Mouse (Mus musculus) layer of hippocampus, adult 9-10 months (tissue): ENCODE measurements around the gene Fbxw7.

ENCODE experiments used
- DNase-seq: peaks from one replicate; pipeline ENCODE4 v3.0.0; 2022; ENCODE audit warnings: low spot score

Gene Fbxw7

DNA sequence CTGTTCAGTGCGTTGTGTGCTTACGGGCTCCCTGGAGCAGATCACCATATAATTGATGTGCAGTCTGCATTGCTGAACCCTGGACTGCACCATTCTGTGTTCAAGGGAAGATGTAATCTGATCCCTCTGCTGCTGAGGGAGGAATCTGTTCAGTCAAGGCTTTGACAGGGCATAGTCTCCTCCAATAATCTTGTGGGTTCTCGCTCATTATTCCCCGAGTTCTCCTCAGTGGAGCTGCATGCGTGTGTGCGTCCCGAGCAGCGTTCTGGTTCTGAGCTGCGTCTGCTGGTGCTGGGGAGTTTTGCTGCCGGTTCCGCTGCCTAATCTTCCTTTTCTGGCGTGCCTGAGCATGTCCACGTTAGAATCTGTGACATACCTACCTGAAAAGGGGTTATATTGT, 137.1 kb downstream of the Fbxw7 start:
- peak; percentile 69 for DNase-seq

DNA sequence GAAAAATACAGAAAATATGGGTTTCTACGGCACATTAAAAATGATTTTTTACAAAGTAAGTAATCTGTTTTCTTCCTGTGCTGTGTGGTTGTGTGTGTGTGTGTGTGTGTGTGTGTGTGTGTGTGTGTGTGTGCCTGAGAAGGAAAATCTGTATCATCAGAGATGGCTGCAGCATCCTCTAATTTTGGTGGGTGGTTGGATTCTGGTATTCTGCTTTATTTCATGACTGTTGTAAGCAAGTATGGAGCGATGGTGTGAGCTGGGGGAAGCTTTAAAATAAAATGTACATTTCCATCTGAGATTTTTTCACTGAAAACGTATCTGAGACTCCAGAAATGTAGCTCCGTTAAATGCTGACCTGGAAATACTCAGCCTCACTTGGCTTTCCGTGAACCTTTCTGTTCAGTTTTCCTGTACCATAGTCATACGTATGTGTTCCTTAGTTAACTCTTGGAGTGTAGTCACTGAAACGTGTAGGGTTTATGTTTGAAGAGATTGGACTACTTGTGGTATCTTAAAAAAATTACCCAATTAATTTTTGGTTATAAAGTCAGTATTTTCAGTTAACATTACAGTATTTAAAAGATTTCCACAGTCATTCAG, 137.6 kb downstream of the Fbxw7 start:
- DNase-seq: no peak

DNA sequence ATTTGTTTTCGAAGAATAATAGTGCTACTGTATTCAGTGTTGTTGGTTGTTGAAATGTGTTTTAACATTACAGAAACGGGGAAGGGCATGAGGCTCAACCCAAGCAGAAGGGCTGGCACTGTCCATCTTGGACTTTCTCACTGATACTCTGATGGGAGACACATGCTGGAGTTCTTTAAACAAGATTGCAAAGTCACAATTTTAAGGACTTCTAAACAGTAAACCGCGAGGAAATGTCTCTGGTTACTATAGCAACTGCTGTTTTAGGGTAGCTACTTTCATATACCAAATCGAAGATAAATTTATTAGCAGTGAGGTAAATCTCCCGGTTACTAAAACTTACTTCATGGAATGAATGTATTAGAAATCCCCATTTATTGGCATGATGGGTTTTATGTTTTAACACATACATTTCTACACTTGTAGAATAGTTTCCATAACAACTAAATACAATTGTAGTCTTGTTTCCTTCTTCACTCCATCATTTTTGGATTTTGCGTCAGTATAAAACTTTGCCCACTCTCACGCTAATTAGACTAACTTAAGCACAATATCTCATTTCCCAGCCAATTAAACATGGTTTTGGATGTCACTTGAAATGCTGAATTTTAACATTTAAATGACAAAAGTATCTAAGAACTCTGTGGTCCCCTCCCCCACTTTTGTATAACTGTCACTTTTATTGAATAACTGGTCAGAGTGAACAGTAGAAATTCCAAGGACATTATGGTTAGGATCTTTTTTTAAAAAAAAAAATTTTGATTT, 140.1 kb downstream of the Fbxw7 start:
- DNase-seq: no peak

DNA sequence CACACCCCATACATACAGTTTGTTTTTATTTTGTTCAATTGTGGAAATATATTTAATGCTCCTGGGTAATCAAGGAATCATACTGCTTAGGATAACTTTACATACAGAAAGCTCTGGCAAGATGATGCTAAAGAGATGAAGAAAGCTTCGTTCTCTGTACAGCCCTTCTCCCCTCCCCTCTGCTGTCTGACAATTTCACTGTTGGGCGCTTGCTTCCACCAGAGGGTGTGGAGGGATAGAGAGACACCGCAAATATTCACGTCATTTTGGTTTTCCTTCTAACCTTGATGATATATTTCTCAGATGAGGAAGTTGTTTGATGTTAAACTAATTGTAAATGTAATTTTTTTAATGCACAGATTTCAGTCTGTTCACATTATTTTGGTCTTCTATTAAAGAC, 140.8 kb downstream of the Fbxw7 start:
- DNase-seq: no peak

DNA sequence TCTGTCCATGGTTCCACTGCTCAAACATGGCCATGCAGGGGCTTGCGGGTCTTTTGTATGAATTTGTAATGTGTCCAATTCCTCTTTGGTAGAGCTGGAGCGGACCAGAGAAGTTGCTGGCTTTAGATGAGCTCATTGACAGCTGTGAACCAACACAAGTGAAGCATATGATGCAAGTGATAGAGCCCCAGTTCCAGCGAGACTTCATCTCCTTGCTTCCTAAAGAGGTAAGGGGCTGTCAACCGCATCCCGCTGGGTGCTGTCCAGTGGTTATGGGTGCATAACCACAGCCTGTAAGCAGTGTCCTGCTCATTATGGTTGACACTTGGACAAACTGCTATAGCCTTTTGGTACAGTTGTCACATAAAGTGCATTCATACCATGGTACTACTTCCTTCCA, 150.1 kb downstream of the Fbxw7 start:
- no peak for DNase-seq

DNA sequence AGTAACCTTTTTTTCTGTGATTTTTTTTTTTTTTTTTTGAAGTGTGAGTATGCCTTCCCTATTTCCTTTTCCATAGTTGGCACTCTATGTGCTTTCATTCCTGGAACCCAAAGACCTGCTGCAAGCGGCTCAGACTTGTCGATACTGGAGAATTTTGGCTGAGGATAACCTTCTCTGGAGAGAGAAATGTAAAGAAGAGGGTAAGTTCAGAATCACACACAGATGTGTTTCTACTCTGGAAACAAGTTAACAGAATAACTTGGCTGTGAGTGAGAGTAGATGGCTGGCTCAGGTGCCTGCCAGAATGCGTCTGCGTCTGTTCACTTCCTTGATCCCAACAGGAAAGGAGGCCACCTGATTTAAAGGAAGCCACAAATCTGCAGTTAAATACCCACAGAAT, 152.3 kb downstream of the Fbxw7 start:
- DNase-seq: no peak

DNA sequence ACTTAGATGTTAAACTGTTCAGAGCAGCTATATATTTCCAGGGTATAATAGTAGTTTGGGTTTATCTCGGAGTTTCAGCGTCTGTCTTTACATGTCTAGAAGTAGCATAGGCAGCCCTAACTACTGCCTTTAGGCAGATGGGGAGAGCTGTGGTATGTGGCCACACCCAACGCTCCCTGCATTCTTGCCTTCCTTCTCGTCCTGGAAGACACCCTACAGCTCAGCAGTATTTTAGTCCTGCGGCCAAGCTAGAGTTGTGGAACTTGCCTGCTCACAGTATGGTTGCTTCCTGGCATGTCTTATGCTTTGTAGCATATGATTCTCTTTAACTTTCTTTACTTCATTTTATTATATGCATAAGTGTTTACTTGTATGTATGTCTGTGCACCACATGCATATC, 156.5 kb downstream of the Fbxw7 start:
- DNase-seq: no peak

DNA sequence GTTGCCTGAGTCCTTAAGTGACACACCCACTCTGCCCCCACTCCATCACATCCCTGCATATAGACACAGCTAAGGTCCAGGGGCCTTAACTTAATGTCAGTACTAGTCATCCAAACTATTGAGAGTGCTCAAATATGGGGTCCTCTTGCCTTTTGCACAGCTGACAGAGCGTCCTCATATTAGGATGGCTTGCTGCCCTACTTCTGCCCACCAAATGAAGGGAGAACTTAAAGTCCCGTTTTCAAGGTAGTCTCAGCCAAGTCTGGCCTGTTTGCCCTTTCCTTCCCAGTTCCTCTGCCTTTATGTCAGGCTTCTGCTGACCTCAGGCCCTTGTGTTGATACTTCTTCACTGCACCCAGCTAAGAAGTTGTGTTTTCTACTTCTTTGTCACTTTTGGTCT, 157.8 kb downstream of the Fbxw7 start:
- DNase-seq: no peak

DNA sequence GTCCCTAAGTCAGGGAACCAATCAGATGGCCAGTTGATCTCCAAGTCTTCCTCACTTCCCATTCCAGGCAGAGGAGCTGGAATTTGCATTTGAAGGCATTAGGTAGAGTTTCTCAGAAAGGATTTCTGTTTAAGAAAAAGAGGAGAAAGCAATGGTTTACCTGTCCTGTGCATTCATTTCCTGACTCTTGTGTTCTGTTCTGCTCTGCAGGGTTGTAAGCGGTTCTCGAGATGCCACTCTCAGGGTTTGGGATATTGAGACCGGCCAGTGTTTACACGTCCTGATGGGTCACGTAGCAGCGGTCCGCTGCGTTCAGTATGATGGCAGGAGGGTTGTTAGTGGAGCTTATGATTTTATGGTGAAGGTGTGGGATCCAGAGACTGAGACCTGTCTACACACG, 159.1 kb downstream of the Fbxw7 start:
- no peak for DNase-seq

DNA sequence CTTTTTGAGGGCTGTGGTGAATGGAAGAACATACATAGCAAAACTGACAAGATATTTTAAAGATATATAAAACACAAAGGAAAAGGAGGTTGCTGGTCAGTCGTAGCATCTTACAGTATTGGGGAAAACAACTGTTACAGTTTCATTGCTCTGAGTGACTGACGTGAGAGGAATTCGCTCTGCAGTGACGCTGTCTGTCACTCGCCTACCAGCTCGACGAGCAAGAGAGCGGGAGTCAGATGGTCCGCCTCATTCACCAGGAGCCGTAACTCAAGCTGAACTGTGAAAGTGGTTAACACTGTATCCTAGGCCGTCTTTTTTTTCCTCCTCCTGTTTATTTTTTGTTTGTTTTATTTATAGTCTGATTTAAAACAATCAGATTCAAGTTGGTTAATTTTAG, 163.6 kb downstream of the Fbxw7 start:
- no peak for DNase-seq

DNA sequence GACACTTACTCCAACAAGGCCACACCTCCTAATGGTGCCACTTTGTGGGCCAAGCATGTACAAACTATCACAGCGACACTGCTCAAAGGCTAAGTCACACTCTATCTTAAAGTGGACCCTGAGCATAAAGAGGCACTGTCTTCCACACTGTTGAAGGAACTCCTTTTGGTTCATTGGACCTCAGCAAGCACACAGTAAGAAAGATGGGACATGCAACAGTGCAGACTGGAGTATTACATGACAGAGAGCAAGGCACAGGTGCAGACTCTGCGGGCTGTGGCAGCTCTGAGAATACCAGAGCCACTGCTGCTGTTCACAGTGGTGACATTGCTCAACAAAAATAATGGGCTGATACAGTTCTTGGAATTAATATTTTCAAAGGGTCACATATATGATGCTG, 165.1 kb downstream of the Fbxw7 start:
- no peak for DNase-seq

DNA sequence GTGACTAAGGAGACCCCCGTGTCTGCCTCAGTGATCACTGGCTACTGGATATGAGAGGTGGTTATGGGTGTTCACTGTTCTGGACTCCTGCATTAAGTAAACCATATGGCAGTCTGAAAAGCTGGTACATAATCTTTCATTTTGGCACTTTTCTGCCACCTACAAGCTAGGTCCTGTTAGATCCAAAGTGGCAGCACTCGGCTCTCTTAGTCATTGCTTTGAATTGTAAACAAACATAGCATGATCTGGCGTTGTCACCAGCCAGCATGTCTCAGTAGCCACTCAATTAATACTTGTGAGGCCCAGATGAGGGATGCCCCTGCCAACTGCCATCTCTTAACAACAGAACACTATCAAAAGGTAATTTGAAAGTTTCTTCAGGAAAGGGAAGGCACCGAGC, 167.6 kb downstream of the Fbxw7 start:
- no peak for DNase-seq

DNA sequence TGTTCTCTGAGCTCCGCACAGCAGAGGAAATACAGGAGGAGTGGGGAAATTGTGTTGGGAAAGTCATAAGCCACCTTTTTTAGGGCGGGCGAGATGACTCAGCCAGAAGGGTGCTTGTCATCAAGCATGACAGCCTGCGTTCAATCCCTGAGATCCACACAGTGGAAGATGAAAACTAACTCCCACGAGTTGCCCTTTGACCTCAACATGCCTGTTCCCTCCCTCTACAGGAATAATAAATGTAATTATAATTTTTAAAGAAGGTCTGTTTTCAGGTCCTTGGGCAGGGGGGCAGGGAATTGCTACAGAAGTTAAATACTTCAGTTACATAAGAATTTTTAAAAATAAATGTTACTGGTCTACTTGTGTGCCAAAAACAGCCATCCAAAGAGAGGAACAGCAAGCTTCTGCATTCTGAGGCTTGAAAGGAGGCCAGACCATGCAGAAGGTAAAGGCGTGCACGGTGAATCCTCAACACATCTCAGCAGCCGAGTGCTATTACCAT, 170.1 kb downstream of the Fbxw7 start:
- DNase-seq: peak; percentile 41

DNA sequence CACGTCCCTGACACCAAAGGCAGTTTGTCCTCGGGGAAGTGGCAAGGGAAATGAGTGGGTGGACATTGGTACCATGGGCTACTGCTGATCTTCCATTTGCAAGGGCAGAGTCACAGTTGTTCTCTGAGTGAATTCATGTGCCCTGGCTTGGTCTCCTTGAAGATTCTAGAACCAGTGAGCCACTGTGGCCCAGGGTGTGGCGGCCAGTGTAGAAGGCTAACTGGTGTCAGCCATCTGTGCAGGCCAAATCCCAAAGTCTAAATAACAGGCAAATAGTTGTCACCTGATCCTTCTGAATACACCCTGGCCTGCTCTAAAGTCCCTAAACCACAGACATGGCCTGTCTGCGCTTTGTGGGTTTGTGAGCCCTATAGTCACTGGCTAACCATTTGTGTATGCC, 173.8 kb downstream of the Fbxw7 start:
- DNase-seq: no peak

DNA sequence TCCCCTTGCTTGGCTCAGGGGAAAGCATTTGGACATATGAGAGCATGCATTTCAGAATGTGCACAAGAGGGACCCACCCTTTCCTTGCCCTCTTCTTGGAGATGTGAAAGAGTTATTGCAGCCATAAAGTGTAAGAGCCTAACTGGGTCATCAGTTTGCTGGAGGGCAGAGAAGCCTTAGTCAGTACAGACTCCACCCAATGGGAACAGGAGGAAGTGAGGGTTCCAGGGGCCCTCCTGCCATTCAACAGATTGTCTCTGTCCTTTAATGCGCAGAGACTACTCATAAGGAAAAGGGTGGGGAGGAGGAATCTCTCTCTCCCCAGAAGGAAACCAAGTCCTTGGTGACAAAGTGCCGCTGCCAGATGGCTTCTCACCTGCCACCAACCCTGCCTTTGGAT, 190.2 kb downstream of the Fbxw7 start:
- no peak for DNase-seq

DNA sequence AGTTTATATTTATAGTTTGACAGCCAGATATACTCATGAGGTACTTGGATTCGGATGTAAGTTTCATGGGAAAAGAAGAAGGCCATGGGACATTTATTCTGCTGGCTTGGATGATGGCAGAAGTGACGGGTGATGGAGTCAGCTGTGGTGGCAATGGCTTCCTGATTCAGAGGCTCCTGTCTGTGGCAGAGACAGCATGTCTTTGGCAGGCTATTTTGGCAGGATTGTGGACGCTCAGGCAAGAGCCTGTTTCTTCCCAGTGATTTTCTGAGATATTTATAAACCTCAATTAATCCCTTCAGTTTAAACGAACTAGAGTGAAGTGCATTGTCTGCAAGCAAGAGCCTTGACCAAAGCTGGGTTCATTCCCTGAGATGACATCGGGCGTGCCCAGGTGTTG, 197.8 kb downstream of the Fbxw7 start:
- no peak for DNase-seq

DNA sequence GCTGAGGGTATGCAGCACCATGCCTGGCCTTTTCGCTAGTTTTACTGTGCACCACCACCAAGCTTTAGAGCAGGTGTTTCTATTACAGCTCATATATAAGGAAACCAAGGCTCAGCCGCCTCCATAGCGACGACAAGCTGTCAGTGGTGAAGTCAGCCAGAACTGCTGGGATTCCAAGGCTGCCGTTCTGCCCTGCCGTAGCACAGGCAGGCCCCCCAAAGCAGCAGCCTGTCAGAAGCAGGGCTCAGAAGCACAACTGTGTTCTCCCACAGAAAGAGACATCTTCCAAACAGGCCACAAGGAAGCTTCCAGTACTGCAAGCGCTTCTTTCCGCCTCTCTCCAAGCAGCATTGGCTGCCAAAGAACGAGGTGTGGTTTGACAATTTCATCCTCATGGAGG, 200.6 kb downstream of the Fbxw7 start:
- DNase-seq: peak; percentile 55

DNA sequence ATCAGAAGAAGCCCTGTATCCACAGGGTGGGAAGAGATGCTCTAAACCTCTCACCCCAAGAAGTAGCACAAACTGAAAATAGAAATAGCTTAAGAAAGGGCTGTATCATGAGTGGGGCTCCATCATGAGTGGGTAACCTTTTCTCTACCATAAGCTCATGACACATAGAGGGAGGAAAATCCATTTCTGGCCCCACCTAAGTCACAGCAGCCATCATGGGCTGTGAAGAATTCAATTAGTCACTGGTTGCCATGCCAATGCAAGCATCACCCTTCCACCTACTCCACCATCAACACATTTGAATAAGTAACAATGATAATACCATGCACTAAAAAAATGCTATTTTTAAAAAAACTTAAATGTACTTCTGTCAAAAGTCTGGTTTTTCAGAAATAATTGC, 205.1 kb downstream of the Fbxw7 start:
- no peak for DNase-seq

DNA sequence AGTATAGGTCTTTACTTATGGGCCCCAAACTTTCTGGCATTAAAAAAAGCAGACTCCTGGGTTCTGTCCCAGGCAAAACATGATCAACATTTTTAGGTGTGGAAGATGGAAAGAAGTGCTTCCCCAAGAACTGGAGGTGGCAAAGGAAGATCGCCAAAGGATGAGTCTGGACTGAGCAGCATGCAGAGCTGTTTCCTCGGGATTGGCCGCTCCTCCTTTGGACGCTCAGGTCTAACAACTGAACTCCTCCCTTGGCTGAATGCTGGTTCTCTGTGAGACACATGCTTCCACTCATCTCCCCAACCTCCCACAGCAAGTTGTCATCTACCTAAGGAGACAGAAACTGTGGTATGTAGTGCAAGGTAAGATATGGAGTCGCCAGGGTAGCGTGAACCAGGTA, 206.7 kb downstream of the Fbxw7 start:
- no peak for DNase-seq

DNA sequence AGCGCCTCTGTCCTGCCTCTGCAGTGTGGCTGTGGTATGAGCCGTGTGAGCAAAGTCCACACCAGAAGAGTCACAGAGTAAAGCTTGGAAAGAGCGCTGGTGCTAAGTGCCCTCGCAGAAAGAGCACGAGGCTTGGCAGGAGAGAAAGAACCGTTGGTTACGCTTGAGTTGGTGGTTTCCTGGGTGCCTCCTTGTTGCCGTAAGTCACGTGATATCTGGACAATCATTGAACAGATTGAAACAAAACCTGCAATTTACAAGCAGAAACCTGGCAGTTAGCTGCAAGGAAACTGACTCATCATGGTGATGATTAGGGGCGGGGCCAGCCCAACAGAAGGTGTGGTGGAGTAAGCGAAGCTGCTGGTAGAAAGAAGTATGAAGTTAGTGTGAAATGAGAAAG, 207.7 kb downstream of the Fbxw7 start:
- DNase-seq: no peak

DNA sequence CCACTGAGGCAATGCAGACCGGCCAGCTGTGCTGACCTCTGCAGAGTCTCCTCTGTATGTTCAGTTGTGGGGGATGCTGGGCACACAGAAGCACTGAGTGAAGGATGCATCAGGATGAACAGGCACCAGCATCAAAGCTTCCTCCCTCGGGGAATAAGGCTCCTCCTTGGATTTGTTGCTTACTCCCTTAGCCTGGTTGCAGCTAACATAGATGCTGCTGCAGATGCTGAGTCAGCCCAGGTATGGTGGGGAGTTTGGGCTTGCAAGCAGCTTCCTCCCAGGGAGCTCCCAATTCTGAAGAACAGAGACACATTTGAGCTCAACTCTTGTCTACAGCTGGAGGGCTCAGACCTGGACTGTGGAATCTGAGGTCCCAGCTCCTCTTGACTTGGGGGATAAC, 209.2 kb downstream of the Fbxw7 start:
- no peak for DNase-seq

DNA sequence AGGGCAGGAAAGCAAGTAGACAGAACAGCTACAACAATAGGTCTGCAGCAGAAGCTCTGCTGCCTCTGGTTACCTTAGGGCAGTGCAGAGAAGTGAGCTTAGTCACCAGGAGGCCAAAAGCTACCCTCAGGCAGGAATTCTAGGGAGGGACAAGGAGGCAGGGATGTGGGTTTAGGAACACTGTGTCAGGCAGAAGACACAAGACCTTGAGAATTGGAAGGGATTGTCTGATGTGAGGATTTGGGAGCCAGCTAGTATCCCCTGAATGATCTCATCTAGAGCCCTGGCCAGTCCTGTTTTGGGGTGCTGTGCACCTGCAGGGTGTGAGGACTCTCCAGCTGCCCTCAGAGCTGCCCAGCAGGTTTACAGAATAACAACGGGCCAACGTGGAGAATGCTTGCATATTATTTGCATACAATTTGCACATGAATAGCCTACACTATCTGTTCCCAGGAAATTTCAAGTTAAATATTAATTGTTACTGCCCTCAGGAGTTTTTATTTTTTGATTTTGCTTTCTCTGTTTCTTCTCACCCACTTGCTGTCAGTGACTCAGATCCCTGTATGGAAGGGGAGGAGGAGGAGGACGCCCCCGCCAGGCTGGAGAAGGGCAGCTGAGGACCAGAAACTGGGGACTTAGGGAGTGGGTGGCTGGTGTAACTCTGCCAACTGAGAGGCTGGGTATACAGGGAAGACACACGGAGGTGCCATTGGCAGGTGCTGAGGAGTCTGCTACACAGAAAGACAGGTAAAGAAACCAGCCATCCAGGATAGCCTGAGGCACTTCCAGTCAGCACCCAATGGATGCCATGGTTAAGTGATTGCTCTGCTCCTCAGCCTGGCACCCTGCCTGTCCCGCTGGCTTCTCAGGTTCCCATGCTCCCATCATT, 210.0 kb downstream of the Fbxw7 start:
- DNase-seq: no peak
